Mouse (Mus musculus) ES-Bruce4 (cell line): ENCODE results near the gene Plg. TPM values are rescaled to one million over a fixed set of nuclear protein-coding genes. Genes with fewer than 3 reads are reported as not detected.

Source experiments
- H3K27ac ChIP-seq: 2 replicates; pipeline ENCODE4 v1.5.1; 2012; ENCODE audit warnings: low read length, inconsistent platforms; ENCODE audit not compliant: insufficient read depth
- H3K27me3 ChIP-seq: 2 replicates; pipeline ENCODE4 v1.6.1; 2012; ENCODE audit warnings: mild to moderate bottlenecking, low read length, inconsistent platforms; ENCODE audit not compliant: control insufficient read depth, poor library complexity, insufficient read depth, severe bottlenecking
- H3K36me3 ChIP-seq: 2 replicates; pipeline ENCODE4 v1.6.1; 2012; ENCODE audit warnings: inconsistent platforms, mild to moderate bottlenecking, low read length, moderate library complexity; ENCODE audit not compliant: control insufficient read depth, poor library complexity, insufficient read depth, severe bottlenecking
- H3K4me1 ChIP-seq: one replicate; pipeline ENCODE4 v1.8.1; 2011; ENCODE audit warnings: low read length; ENCODE audit not compliant: control insufficient read depth, insufficient read depth
- H3K4me3 ChIP-seq: 2 replicates; pipeline ENCODE4 v1.5.1; 2011; ENCODE audit warnings: low read depth, mild to moderate bottlenecking, low read length
- H3K9ac ChIP-seq: 2 replicates; pipeline ENCODE4 v1.6.1; 2012; ENCODE audit warnings: low read depth, mild to moderate bottlenecking, inconsistent platforms; ENCODE audit not compliant: poor library complexity, severe bottlenecking
- H3K9me3 ChIP-seq: replicated peaks from 2 replicates; pipeline ENCODE4 v1.6.1; 2012; ENCODE audit warnings: mild to moderate bottlenecking, low read length, inconsistent platforms; ENCODE audit not compliant: control insufficient read depth, poor library complexity, insufficient read depth, severe bottlenecking
- CTCF ChIP-seq: IDR thresholded peaks from one replicate; pipeline ENCODE4 v1.8.1; 2011; ENCODE audit warnings: low read depth, low read length
- EP300 ChIP-seq: IDR thresholded peaks from 2 replicates; pipeline ENCODE4 v1.6.1; 2011; ENCODE audit warnings: low read depth, low read length; ENCODE audit not compliant: insufficient read depth
- POLR2A ChIP-seq: IDR thresholded peaks from one replicate; pipeline ENCODE4 v1.8.1; 2011; ENCODE audit warnings: low read length; ENCODE audit not compliant: insufficient read depth
- polyA plus RNA-seq: library from polyadenylated mRNA; stranded (reverse); fragments of >200 nt; gene quantifications from 2 replicates; pipeline ENCODE4 v1.2.4, GENCODE M21; 2011; ENCODE audit warnings: low read depth; ENCODE audit not compliant: missing spikeins, insufficient read depth, insufficient read length

Gene Plg
- polyA plus RNA-seq, 1 experiment: not detected

DNA sequence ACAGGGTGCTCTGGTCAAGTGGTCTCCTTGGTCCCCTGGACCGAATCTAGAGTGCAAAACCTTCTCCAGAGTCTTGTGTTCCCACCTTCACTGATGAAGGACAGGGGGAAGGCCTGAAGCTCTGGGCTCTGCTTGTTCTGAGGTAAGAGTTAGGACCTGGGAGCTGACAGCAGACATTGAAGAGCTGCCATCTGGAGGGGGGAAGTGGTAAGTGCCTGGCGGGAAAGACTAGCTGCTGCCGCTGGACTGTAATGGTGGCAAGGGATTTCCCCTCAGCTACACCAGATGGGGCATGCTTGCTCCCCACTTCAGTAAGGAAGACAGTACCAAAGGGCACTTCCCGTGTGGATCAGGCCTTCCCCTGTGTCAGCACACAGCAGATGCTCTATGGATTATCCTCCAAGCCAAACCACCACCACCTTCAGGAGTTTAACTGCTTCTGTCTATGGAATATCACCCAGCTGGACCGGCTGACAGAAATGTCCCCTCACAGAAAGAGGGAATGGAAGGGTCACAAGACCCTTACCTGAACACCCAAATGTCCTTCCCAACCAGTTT, 11.0 kb upstream of the Plg start:
- Histone ChIP-seq H3K9me3 (no peaks in the 10 kb centered on the region), H3K4me3 (no peak overlapping the region), H3K36me3 (no peaks in the 10 kb centered on the region), H3K4me1 (no peaks in the 10 kb centered on the region), H3K27me3 (no peaks in the 10 kb centered on the region), H3K9ac (no peak overlapping the region), H3K27ac (no peak overlapping the region)
- TF ChIP-seq CTCF (peak; percentile 81), EP300 (no peak)

GRCm38 (mm10) chr17:12369393-12369792, 9.0 kb upstream of the Plg start:
- Histone ChIP-seq H3K9me3 (no peaks in the 10 kb centered on the region), H3K36me3 (no peaks in the 10 kb centered on the region), H3K4me3 (no peak overlapping the region), H3K27ac (no peak overlapping the region), H3K9ac (no peak overlapping the region), H3K4me1 (no peaks in the 10 kb centered on the region), H3K27me3 (no peaks in the 10 kb centered on the region)
- TF ChIP-seq POLR2A (no peak), CTCF (no peak), EP300 (no peak)

DNA sequence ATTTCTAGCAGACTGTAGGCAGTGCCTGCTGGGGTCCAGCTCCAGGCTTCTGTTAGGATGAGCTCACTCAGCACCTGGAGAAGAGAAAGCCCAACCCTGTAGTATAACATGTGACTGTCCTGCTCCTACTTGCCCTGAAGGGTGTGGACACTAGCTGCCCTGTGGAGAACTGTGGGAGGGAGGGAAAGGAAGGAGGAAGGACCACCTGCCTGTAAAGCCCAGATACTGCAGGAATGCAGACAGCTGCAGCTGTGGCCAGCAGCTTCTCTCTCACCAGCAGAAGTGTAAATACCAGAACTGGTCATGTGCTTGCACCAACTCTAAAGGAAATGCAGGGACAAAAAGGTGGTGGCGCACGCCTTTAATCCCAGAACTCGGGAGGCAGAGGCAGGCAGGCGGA, 8.1 kb upstream of the Plg start:
- no peak overlapping the region for H3K4me3 ChIP-seq
- no peak overlapping the region for H3K27ac ChIP-seq
- no peaks in the 10 kb centered on the region for H3K9me3 ChIP-seq
- no peaks in the 10 kb centered on the region for H3K27me3 ChIP-seq
- no peaks in the 10 kb centered on the region for H3K4me1 ChIP-seq
- H3K36me3 ChIP-seq: no peaks in the 10 kb centered on the region
- no peak overlapping the region for H3K9ac ChIP-seq
- TF ChIP-seq CTCF (no peak), EP300 (no peak), POLR2A (no peak)

DNA sequence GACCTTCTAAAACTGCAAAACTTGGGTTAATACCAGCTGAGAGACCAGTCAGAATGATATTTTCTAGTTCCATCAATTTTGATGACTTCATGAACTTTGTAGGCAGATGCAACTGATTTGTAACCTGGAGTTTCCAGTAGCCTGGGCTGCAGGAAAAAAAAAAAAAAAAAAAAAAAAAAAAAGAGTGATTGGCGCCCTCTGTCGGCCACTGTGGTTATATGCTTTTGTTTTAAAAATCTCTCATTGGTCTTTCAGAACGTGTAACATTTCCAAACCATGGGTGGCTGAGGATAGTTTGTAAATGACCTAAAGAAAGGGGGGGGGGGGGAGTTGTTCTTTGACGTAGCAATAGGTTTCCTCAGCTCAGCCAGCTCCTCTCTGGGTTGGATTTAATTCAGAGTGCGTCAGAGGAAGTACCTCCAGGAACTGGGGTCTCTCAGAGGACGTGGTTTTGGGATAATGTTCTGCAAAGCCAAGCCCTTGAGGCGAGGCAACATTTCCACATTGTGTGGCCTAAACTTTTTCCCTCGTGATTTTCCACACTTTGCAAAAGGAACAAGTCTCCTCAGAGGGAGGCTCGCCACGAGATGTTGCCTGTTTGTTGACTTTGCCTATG, 7.0 kb upstream of the Plg start:
- H3K4me1 ChIP-seq: no peaks in the 10 kb centered on the region
- no peak overlapping the region for H3K4me3 ChIP-seq
- H3K9ac ChIP-seq: no peak overlapping the region
- H3K27ac ChIP-seq: no peak overlapping the region
- no peaks in the 10 kb centered on the region for H3K36me3 ChIP-seq
- no peaks in the 10 kb centered on the region for H3K27me3 ChIP-seq
- TF ChIP-seq EP300 (no peak), CTCF (no peak), POLR2A (no peak)
- H3K9me3 ChIP-seq: no peaks in the 10 kb centered on the region

DNA sequence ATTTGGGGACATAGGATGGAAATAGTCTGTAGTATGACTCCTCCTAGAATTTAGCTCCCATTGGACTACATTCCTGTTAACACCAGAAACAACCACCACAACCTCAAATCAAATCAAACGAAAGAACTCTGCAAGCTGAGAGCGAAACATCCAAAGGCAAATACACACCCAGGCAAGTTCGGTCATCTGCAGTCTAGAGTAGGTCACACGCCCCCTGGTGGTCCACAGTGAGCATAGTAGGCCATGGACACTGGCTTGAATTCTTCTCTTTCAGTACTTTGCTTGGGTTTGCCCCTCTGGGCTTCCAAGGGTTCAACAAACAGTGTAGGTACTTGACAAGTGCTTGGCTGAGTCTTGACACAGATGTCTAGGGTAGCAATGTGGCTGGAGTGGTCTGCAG, 6.4 kb upstream of the Plg start:
- Histone ChIP-seq H3K4me3 (no peak overlapping the region), H3K9me3 (no peaks in the 10 kb centered on the region), H3K9ac (no peak overlapping the region), H3K36me3 (no peaks in the 10 kb centered on the region), H3K4me1 (no peaks in the 10 kb centered on the region), H3K27me3 (no peaks in the 10 kb centered on the region), H3K27ac (no peak overlapping the region)
- TF ChIP-seq CTCF (peak; percentile 95), POLR2A (no peak)

DNA sequence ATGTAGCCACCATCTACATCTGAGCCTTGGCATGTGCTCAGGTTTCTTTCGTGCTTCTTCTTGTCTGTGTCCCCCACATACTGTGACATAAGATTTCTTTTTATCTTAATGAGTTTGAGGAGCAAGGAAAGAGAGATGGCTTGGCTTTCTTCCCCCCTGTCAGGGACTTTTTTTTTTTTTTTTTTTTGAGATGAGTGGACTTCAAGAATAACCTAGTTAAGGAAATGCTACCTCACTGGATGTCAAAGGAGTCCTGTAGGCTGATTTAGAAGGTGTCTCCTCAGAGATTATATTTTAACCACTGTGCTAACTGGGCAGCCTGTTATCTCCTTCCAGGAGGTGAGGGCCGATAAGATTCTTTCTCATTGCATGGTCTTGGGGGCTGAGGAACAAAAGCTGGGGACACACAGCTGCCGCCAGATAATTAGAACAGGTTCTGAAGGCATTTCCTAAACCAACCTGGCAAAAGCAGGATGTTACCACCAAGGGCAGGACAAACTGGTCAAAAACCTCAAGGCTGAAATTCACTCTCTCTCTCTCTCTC, 4.7 kb upstream of the Plg start:
- H3K9me3 ChIP-seq: no peaks in the 10 kb centered on the region
- H3K4me3 ChIP-seq: no peak overlapping the region

More for the DNA sequence above, 4.7 kb upstream of the Plg start:
- Histone ChIP-seq H3K36me3 (no peaks in the 10 kb centered on the region), H3K27ac (no peak overlapping the region), H3K9ac (no peak overlapping the region), H3K27me3 (no peaks in the 10 kb centered on the region), H3K4me1 (no peaks in the 10 kb centered on the region)
- TF ChIP-seq EP300: no peak
- TF ChIP-seq POLR2A: no peak
- no peak for TF ChIP-seq CTCF
